Mouse (Mus musculus) brain, embryonic 14.5 days (tissue): ENCODE results near the gene Gm12695. TPM values are rescaled to one million over a fixed set of nuclear protein-coding genes. Genes with fewer than 3 reads are reported as not detected.

ENCODE experiments used
- DNase-seq: peaks from one replicate; pipeline ENCODE4 v3.0.0-alpha.2; 2011; ENCODE audit warnings: low read depth
- CTCF ChIP-seq: fragments of 200-500 bp; IDR thresholded peaks from 2 replicates; pipeline ENCODE4 v1.5.1; 2012; ENCODE audit warnings: inconsistent platforms, mild to moderate bottlenecking, moderate library complexity, borderline replicate concordance; ENCODE audit not compliant: insufficient read depth, insufficient read length; ENCODE audit errors: extremely low read depth
- POLR2A ChIP-seq: fragments of 200-500 bp; IDR thresholded peaks from 2 replicates; pipeline ENCODE4 v1.6.1; 2012; ENCODE audit warnings: mild to moderate bottlenecking, inconsistent platforms, borderline replicate concordance; ENCODE audit not compliant: poor library complexity, insufficient read depth, insufficient read length, severe bottlenecking; ENCODE audit errors: extremely low read depth
- polyA plus RNA-seq: library from polyadenylated mRNA; depleted of rRNA; stranded (reverse); fragments of >200 nt; gene quantifications from 2 replicates; pipeline ENCODE4 v1.2.3, GENCODE M21; 2012

Gene Gm12695
- polyA plus RNA-seq, 1 experiment, result not detected

DNA sequence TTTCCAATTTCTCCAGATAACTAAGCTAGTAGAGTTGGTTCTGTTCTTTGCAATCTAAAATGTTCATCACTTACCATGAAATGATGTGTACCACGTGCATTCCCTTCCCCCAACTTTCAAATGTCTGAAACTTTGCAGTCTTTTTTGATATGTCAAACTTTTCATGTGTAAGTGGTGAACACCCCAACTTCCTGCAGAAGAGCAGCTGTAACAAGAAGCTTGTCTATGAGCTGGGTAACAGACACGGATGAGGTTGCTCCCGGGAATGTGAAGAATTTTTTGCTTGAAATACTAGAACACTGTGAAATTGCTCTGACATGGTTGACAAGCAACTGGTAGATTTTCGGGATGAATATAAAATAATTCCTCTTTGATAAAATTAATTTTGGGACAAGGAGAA is 55.7 kb downstream of the Gm12695 start:
- TF ChIP-seq POLR2A (no peak), CTCF (no peak)
- DNase-seq, result no peak

DNA sequence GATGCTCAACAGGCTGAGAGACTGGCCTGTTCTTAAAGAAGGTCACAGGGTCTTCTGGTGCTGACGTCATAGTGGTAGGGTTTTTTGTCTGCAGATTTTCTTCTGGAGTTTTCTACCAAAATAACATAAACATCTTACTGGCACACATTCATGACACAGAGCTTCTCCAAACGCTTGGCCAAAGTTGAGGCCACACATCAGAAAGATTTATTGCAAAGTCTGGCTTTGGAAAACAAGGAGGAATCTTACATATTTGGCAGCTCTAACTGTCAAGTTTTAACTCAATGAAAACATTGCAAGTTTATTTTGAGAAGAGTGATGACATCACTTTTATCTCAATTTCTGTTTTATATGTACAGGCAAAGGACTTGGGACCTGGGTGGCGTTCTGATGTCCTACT is 56.8 kb downstream of the Gm12695 start:
- no peak for DNase-seq
- no peak for TF ChIP-seq POLR2A
- no peak for TF ChIP-seq CTCF

DNA sequence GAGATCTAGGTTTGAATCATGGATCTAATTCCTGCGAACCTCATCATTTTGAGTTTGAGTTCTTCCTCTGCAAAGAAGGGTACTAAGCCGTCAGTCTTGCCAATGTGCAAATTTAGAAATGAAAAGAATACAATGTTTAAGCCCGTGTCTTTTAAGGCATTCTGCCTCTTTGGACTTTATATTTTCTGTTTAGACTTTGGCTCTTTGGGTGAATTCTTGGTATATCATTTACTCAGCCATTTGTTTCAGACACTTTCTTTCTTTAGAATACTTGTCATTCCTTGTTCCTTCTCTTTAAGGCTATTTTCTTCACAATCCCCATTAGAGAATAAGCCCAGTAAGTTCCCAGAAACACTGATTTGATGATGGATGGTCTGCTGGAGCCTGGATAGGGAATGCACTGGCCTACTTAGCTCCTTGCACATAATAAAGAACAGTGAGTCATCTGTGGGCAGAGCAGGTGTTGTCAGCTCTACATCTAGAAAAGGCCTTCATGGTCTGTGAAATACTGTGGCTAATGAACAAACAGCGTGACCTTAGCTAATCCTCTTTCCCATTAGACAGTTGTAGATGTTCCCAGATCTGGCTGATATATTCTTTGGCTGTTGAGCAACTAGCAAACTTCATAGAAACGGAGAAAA is 59.5 kb downstream of the Gm12695 start:
- no peak for TF ChIP-seq POLR2A
- no peak for TF ChIP-seq CTCF
- DNase-seq, result peak; percentile 13

DNA sequence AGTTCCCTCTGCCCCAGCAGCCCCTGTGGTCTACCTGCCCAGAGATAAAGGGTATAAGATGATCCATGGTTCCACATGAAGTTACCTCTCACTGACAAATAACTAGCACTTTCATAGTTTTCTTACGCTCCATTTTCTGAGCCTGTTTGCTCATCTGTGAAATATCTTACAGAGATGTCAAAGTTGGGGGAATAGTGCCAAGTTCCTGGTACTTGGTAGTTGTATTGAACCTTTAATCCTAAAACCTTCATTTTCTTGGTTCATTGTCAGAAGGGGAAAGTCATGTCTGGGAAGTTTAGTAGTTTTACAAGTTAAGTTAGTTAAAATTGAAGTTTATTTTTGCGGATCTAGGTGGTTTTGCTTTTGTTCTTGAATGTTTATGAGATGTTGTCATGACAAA is 62.7 kb downstream of the Gm12695 start:
- TF ChIP-seq POLR2A (no peak), CTCF (no peak)
- no peak for DNase-seq

DNA sequence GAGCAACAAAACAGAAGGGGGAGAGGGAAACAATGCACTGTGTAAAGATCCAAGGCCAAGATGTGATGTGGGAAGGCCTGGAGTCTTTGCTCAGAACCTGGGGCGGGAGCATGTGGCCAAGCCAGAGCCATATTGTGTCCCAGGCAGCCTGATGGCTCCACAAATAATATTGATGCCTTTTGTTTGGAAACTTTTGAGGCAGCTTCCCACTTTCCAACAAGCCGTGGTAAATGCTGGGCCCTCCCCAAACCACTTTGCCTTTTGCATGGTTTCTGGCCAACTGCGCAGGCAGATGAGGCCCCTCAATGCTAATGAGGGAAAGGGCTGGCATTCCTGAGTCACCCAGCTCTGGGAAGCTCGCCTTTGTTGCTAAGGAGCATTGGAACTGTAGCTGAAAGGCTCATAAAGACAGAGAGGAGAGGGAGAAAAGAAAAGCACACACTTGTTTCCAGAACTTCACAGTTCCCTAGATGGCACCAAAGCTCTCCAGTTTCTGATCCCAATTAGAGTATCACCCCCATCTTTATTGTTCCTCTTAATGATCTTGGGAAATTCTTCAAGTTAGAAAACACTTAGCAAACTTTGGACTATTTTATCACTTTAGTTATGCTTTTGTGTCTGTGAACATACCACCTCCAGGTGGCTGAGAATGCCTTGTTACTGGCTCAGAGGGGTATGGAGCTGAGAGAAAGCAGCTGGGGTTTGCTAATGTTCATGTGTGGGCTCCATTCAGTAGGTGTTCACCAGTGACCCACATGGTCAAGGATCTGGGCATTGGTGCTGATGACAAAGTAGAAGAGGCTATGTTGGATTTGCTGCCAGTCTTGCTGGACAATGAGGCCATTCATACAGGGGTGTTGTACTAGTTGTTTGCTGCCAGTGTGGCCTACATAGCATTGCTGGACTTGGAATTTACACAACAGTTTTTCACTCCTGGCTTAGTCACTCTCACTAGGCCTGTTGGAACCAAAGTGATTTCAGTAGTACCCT is 65.7 kb downstream of the Gm12695 start:
- TF ChIP-seq CTCF, result no peak
- TF ChIP-seq POLR2A, result no peak
- DNase-seq, result peak; percentile 95

DNA sequence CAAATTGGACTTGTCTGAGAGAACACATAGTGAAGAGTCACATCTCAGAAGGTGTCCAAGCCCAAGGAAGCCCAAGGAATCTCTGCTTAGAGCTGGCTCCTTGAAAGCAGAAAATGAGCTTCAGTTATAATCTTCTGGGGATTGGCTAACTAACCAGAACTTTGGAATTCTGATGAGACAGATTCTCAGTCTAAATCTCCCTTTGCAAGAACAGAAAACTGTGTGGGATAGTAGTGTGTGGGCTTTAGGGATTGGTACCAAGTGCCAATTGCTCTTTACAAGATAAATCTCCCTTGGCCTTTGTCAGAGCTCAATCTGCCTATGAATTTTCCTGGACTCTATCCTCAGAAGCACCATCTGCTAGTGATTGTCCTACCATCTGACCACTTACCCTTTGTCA is 66.5 kb downstream of the Gm12695 start:
- DNase-seq, result no peak
- TF ChIP-seq POLR2A (no peak), CTCF (no peak)

DNA sequence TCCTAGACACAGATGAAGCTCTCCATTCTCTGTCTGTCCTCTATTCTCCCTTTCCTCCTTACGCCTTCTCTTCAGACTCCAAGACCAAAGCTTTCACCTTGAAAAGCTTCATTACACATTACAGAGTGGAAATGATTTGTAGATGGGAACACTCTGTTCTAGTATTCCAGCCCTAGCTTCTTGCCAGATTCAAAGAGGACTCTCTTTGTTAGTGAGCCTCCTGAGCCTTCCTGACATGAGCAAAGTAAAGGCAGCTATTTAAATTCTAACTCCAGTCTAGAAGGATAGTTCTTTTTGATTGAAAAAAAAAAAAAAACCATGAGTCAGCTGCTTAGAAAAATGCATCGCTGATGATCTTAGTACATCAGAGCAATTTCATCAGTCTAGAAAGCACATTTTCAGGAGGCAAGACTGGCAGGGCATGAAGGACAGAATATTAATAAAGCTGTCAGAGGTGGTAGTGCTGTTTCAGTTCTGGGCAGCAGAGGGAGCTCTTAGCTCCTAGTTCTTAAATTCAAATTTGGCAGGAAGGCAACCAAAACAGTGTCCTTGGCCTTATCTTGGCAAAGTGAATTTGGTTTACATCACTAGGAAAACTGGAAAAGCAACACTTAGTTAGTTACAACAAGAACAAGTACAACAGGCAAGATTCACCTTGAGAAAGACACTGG is 79.6 kb downstream of the Gm12695 start:
- TF ChIP-seq POLR2A (no peak), CTCF (peak; percentile 69; the same call in 1 of the 2 replicates)
- DNase-seq, result peak; percentile 85

DNA sequence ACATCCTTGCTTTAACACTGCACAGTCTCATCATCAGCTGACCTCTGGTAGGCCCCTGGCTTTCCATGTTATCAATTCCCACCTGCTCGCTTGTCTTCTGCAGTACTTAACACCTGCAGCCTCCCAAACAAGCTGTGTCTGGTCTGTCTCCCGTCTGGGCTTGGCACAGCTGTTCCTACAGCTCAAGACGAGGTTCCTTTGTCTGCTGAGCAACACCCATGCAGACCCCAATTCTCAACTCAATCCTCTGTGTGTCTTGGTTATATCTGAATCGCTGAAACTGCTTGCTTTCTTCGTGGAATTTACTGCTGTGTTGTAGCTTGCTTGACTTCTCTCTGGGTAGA is 86.8 kb downstream of the Gm12695 start:
- TF ChIP-seq CTCF, result no peak
- no peak for TF ChIP-seq POLR2A
- DNase-seq, result no peak

DNA sequence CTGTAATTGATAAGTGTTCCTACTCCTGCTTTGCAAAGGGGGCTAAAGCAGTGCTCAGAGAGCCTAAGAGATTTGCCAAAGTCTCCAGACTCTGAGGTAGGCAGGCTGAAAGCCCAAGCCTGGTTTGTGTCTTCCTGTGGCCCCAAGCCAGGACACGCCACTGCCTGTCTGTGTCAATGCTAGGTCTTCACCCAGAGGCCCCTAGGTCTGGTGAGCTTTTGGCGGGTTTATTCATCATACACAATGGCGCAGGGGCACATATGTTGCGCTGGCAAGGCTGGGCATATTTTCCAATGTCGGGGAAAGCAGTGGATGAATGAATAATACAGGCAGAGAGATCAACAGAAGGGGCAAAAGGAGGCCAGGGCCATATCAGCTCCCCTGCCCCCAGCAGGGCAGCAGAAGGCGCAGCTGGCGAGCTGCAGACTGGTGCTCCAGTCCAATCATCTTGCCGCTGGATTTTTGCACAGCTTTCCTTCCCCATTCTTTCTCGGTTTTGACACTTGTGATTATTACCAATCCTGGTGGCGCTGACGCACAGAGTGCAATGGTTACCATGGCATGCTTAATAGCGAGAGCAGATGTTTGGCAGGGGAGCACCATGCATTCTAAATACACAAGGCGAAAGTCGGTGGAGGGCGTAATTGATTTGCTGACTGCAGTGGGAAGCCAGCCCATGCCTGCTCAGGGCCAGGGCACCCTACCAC is 87.3 kb downstream of the Gm12695 start:
- DNase-seq, result peak; percentile 92

DNA sequence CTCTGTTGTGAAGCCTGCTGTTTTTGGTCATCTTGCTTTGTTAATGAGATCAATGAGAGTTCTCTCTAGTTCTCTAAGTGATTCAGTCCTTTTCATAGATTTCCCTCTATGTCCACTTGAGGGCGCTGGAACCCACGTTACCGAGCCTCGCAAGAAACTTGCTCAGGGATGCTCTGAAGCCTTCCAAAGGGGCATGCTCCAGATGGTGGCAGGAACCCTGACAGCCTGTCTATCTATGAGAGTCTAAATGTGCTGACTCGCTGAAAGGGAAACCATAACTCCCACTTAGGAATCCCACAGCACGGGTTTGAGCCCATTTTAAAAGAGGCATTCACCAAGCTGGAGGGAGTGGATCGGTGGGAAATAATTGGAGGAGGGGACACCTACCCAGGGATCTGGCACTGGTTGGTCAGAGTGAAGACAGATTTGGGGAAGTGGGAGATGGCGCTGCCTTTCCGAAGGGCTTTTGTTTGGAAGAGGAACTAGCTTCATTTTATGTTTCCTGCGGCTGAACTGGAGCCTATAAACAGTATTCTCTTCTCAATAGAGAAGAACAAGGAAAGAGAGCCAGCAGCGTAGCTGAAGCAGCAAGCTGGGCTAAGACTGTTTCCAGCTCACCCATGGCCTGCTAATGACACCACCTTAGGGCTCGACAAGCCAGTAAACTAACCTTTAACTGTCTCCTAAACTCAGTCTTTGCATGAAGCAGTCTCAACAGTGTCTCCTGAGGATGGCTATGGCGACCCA is 88.2 kb downstream of the Gm12695 start:
- DNase-seq, result peak; percentile 96
- TF ChIP-seq POLR2A (no peak), CTCF (peak; percentile 84)

More for the DNA sequence above, 87.3 kb downstream of the Gm12695 start:
- no peak for TF ChIP-seq CTCF
- TF ChIP-seq POLR2A, result no peak
